Mouse (Mus musculus): Measurements from ENCODE around the gene Il16. TPM values are rescaled to one million over a fixed set of nuclear protein-coding genes. Genes with fewer than 3 reads are reported as not detected.

The Il16 gene
- polyA plus RNA-seq, 1 experiment: 1.3 TPM

- Histone ChIP-seq H3K27ac (ENCODE audit: control insufficient read depth, insufficient read depth, low read depth, low read length) (no peak overlapping the region), H3K4me1 (ENCODE audit: control insufficient read depth, insufficient read depth, low read length) (peaks cover 3% of the 10 kb centered on the region; the same call in 1 of the 2 replicates), H3K4me3 (ENCODE audit: control insufficient read depth, low read depth, low read length) (no peak overlapping the region), H3K36me3 (ENCODE audit: control insufficient read depth, insufficient read depth, low read length) (no peaks in the 10 kb centered on the region), H3K27me3 (ENCODE audit: control insufficient read depth, insufficient read depth, low read length) (no peaks in the 10 kb centered on the region)
- TF ChIP-seq CTCF (IDR thresholded peaks at IDR 0.05; ENCODE audit: control insufficient read depth, insufficient read depth, insufficient replicate concordance, low read depth, low read length) (no peak), POLR2A (IDR thresholded peaks at IDR 0.05; ENCODE audit: control insufficient read depth, low read depth, low read length) (no peak)
Observed at GRCm38 (mm10) chr7:83725801-83726200, 19.7 kb downstream of the Il16 start.

GRCm38 (mm10) chr7:83724541-83724940, 21.0 kb downstream of the Il16 start:
- H3K27me3 ChIP-seq (ENCODE audit: control insufficient read depth, insufficient read depth, low read length): no peaks in the 10 kb centered on the region
- no peak for TF ChIP-seq POLR2A (IDR thresholded peaks at IDR 0.05; ENCODE audit: control insufficient read depth, low read depth, low read length)
- no peak for TF ChIP-seq CTCF (IDR thresholded peaks at IDR 0.05; ENCODE audit: control insufficient read depth, insufficient read depth, insufficient replicate concordance, low read depth, low read length)
- peaks cover 3% of the 10 kb centered on the region; the same call in 1 of the 2 replicates for H3K4me1 ChIP-seq (ENCODE audit: control insufficient read depth, insufficient read depth, low read length)
- H3K36me3 ChIP-seq (ENCODE audit: control insufficient read depth, insufficient read depth, low read length): no peaks in the 10 kb centered on the region
- no peak overlapping the region for H3K27ac ChIP-seq (ENCODE audit: control insufficient read depth, insufficient read depth, low read depth, low read length)
- no peak overlapping the region for H3K4me3 ChIP-seq (ENCODE audit: control insufficient read depth, low read depth, low read length)

GRCm38 (mm10) chr7:83723954-83724353, 21.6 kb downstream of the Il16 start:
- H3K27me3 ChIP-seq (ENCODE audit: control insufficient read depth, insufficient read depth, low read length): no peaks in the 10 kb centered on the region
- H3K27ac ChIP-seq (ENCODE audit: control insufficient read depth, insufficient read depth, low read depth, low read length): no peak overlapping the region
- peaks cover 3% of the 10 kb centered on the region; the same call in 1 of the 2 replicates for H3K4me1 ChIP-seq (ENCODE audit: control insufficient read depth, insufficient read depth, low read length)
- H3K36me3 ChIP-seq (ENCODE audit: control insufficient read depth, insufficient read depth, low read length): no peaks in the 10 kb centered on the region
- H3K4me3 ChIP-seq (ENCODE audit: control insufficient read depth, low read depth, low read length): no peak overlapping the region
- TF ChIP-seq CTCF (IDR thresholded peaks at IDR 0.05; ENCODE audit: control insufficient read depth, insufficient read depth, insufficient replicate concordance, low read depth, low read length) (no peak), POLR2A (IDR thresholded peaks at IDR 0.05; ENCODE audit: control insufficient read depth, low read depth, low read length) (no peak)

GRCm38 (mm10) chr7:83723221-83723620, 22.3 kb downstream of the Il16 start:
- H3K27ac ChIP-seq (ENCODE audit: control insufficient read depth, insufficient read depth, low read depth, low read length): no peak overlapping the region
- no peak overlapping the region for H3K4me3 ChIP-seq (ENCODE audit: control insufficient read depth, low read depth, low read length)
- TF ChIP-seq CTCF (IDR thresholded peaks at IDR 0.05; ENCODE audit: control insufficient read depth, insufficient read depth, insufficient replicate concordance, low read depth, low read length) (no peak), POLR2A (IDR thresholded peaks at IDR 0.05; ENCODE audit: control insufficient read depth, low read depth, low read length) (no peak)
- peaks cover 3% of the 10 kb centered on the region; the same call in 1 of the 2 replicates for H3K4me1 ChIP-seq (ENCODE audit: control insufficient read depth, insufficient read depth, low read length)
- H3K27me3 ChIP-seq (ENCODE audit: control insufficient read depth, insufficient read depth, low read length): no peaks in the 10 kb centered on the region
- H3K36me3 ChIP-seq (ENCODE audit: control insufficient read depth, insufficient read depth, low read length): no peaks in the 10 kb centered on the region

GRCm38 (mm10) chr7:83722485-83722884, 23.0 kb downstream of the Il16 start:
- H3K27ac ChIP-seq (ENCODE audit: control insufficient read depth, insufficient read depth, low read depth, low read length): no peak overlapping the region
- H3K36me3 ChIP-seq (ENCODE audit: control insufficient read depth, insufficient read depth, low read length): no peaks in the 10 kb centered on the region
- TF ChIP-seq CTCF (IDR thresholded peaks at IDR 0.05; ENCODE audit: control insufficient read depth, insufficient read depth, insufficient replicate concordance, low read depth, low read length) (no peak), POLR2A (IDR thresholded peaks at IDR 0.05; ENCODE audit: control insufficient read depth, low read depth, low read length) (no peak)
- no peak overlapping the region for H3K4me3 ChIP-seq (ENCODE audit: control insufficient read depth, low read depth, low read length)
- H3K4me1 ChIP-seq (ENCODE audit: control insufficient read depth, insufficient read depth, low read length): peaks cover 3% of the 10 kb centered on the region; the same call in 1 of the 2 replicates
- no peaks in the 10 kb centered on the region for H3K27me3 ChIP-seq (ENCODE audit: control insufficient read depth, insufficient read depth, low read length)

GRCm38 (mm10) chr7:83720231-83720630, 25.3 kb downstream of the Il16 start:
- Histone ChIP-seq H3K4me1 (ENCODE audit: control insufficient read depth, insufficient read depth, low read length) (peaks cover 3% of the 10 kb centered on the region; the same call in 1 of the 2 replicates), H3K27ac (ENCODE audit: control insufficient read depth, insufficient read depth, low read depth, low read length) (no peak overlapping the region), H3K27me3 (ENCODE audit: control insufficient read depth, insufficient read depth, low read length) (no peaks in the 10 kb centered on the region), H3K4me3 (ENCODE audit: control insufficient read depth, low read depth, low read length) (no peak overlapping the region), H3K36me3 (ENCODE audit: control insufficient read depth, insufficient read depth, low read length) (no peaks in the 10 kb centered on the region)
- TF ChIP-seq CTCF (IDR thresholded peaks at IDR 0.05; ENCODE audit: control insufficient read depth, insufficient read depth, insufficient replicate concordance, low read depth, low read length) (no peak), POLR2A (IDR thresholded peaks at IDR 0.05; ENCODE audit: control insufficient read depth, low read depth, low read length) (no peak)

GRCm38 (mm10) chr7:83717021-83717725, 28.4 kb downstream of the Il16 start:
- Histone ChIP-seq H3K27me3 (ENCODE audit: control insufficient read depth, insufficient read depth, low read length) (no peaks in the 10 kb centered on the region), H3K36me3 (ENCODE audit: control insufficient read depth, insufficient read depth, low read length) (no peaks in the 10 kb centered on the region), H3K27ac (ENCODE audit: control insufficient read depth, insufficient read depth, low read depth, low read length) (no peak overlapping the region), H3K4me1 (ENCODE audit: control insufficient read depth, insufficient read depth, low read length) (peaks cover 1% of the 10 kb centered on the region; the same call in 1 of the 2 replicates), H3K4me3 (ENCODE audit: control insufficient read depth, low read depth, low read length) (no peak overlapping the region)
- TF ChIP-seq POLR2A (IDR thresholded peaks at IDR 0.05; ENCODE audit: control insufficient read depth, low read depth, low read length): no peak
- TF ChIP-seq CTCF (IDR thresholded peaks at IDR 0.05; ENCODE audit: control insufficient read depth, insufficient read depth, insufficient replicate concordance, low read depth, low read length): no peak

All from testis, adult 2 months (tissue).